ENCODE assay signal across 11 mouse cellular contexts in genomic region chr8:123104046-123104767, GRCm38 (mm10). TPM values are rescaled to one million over a fixed set of nuclear protein-coding genes. Genes with fewer than 3 reads are reported as not detected.
A peak's percentile ranks its signal among the peaks of the same experiment; 100 is the strongest.
DNase-seq lines count a peak whose midpoint lies in the region; ATAC-seq and TF ChIP-seq lines count a peak whose summit lies in the region.
"Had no signal": no experiment of that assay in that cellular context is flagged by ENCODE, and none has a peak within 500 bp of the region (broad histone marks: within the 10 kb centered on the region; RNA-seq: fewer than 3 reads in every experiment).

No protein-coding gene starts in this region.

- TF ChIP-seq POLR2A in MEL (IDR thresholded peaks at IDR 0.05; ENCODE audit: control insufficient read depth in 1 of 2, insufficient read depth in 1 of 2, low read depth in 1 of 2, low read length in 2 of 2, poor library complexity in 1 of 2), result peak in 1 of 2 experiments; percentile 18; a peak in 1 of 4 replicates

- H3K9me3 ChIP-seq in heart, embryonic 13.5 days, result no peaks in the 10 kb centered on the region
- no peaks in the 10 kb centered on the region for H3K9me3 ChIP-seq in MEL (replicated peaks; ENCODE audit: insufficient read depth, low read length)
- H3K9me3 ChIP-seq in hindbrain, embryonic 12.5 days (replicated peaks), result no peaks in the 10 kb centered on the region
- no peaks in the 10 kb centered on the region for H3K9me3 ChIP-seq in midbrain, embryonic 10.5 days (replicated peaks)

- peak overlapping the region; percentile 90 for H3K4me2 ChIP-seq in heart, embryonic 13.5 days
- peak overlapping the region; percentile 96 for H3K4me2 ChIP-seq in hindbrain, embryonic 12.5 days (replicated peaks)

- H3K27me3 ChIP-seq in heart, embryonic 13.5 days (replicated peaks), result no peaks in the 10 kb centered on the region
- no peaks in the 10 kb centered on the region for H3K27me3 ChIP-seq in MEL (ENCODE audit: control insufficient read depth in 1 of 2, insufficient read depth in 2 of 2, low read length in 2 of 2)
- no peaks in the 10 kb centered on the region for H3K27me3 ChIP-seq in hindbrain, embryonic 12.5 days
- H3K27me3 ChIP-seq in midbrain, embryonic 10.5 days (ENCODE audit: low read depth, poor library complexity, severe bottlenecking), result no peaks in the 10 kb centered on the region

- H3K9ac ChIP-seq in heart, embryonic 13.5 days, result peak overlapping the region; percentile 93
- H3K9ac ChIP-seq in MEL (ENCODE audit: control insufficient read depth, low read depth, low read length, poor library complexity, severe bottlenecking), result peak overlapping the region; percentile 92
- H3K9ac ChIP-seq in hindbrain, embryonic 12.5 days, result peak overlapping the region; percentile 98

- intact Hi-C loops in heart, postnatal 10 days (cut with DNase I), result loop anchor here (5.0 kb wide), 1 partner anchor 62 kb away; the partner anchor contains the start of gene Ankrd11

- WGBS in heart, embryonic 13.5 days, result 80% methylated on average over 6 of the region's 6 CpGs
- WGBS in hindbrain, embryonic 12.5 days, result 90% methylated on average over 6 of the region's 6 CpGs
- whole genome bisulfite sequencing in midbrain, embryonic 10.5 days, result 94% methylated on average over 6 of the region's 6 CpGs

- TF ChIP-seq CTCF in MEL (IDR thresholded peaks at IDR 0.05 in 2 of 3, conservative IDR thresholded peaks at IDR 0.05 in 1 of 3; ENCODE audit: control insufficient read depth in 1 of 3, insufficient read depth in 1 of 3, low read depth in 2 of 3, low read length in 3 of 3, poor library complexity in 1 of 3, severe bottlenecking in 1 of 3), result no peak

- H3K36me3 ChIP-seq in heart, embryonic 13.5 days, result peaks cover 31% of the 10 kb centered on the region
- H3K36me3 ChIP-seq in MEL (ENCODE audit: control insufficient read depth in 1 of 2, insufficient read depth in 2 of 2, low read length in 2 of 2), result peaks cover 13 to 15% of the 10 kb centered on the region in 2 experiments
- H3K36me3 ChIP-seq in hindbrain, embryonic 12.5 days, result peaks cover 24% of the 10 kb centered on the region
- peaks cover 34% of the 10 kb centered on the region for H3K36me3 ChIP-seq in midbrain, embryonic 10.5 days

- H3K79me2 ChIP-seq in MEL (ENCODE audit: control insufficient read depth, insufficient read depth, low read length, poor library complexity), result peaks cover 26% of the 10 kb centered on the region

- TF ChIP-seq EP300 in MEL (IDR thresholded peaks at IDR 0.05; ENCODE audit: low read depth in 1 of 2, low read length in 2 of 2), result no peak

- no peak for DNase-seq in heart, postnatal 10 days
- DNase-seq in MEL (ENCODE audit: low read depth, low spot score), result peak; percentile 50
- no peak for DNase-seq in midbrain, embryonic 10.5 days (ENCODE audit: low spot score)
- no peak for DNase-seq in left cerebral cortex, adult 9 months (ENCODE audit: low spot score in 2 of 2)
- no peak for DNase-seq in retina, embryonic 14.5 days (ENCODE audit: low spot score)
- DNase-seq: cerebellum, postnatal 14 days; kidney, postnatal 14 days; right cerebral cortex, postnatal 25 days had no signal

- H3K4me3 ChIP-seq in heart, embryonic 13.5 days, result peak overlapping the region; percentile 84
- H3K4me3 ChIP-seq in MEL (ENCODE audit: control insufficient read depth in 1 of 2, insufficient read depth in 1 of 2, low read depth in 2 of 2, low read length in 2 of 2), result peak overlapping the region; percentile 74 to 81
- peak overlapping the region; percentile 82 for H3K4me3 ChIP-seq in hindbrain, embryonic 12.5 days
- peak overlapping the region; percentile 96 for H3K4me3 ChIP-seq in midbrain, embryonic 10.5 days

- peak overlapping the region; percentile 89 for H3K27ac ChIP-seq in heart, embryonic 13.5 days (replicated peaks)
- peak overlapping the region; percentile 72 for H3K27ac ChIP-seq in MEL (ENCODE audit: control insufficient read depth, low read depth, low read length)
- H3K27ac ChIP-seq in hindbrain, embryonic 12.5 days, result no peak overlapping the region; the same call in 1 of the 2 replicates
- H3K27ac ChIP-seq in midbrain, embryonic 10.5 days (replicated peaks), result no peak overlapping the region

- H3K4me1 ChIP-seq in heart, embryonic 13.5 days, result peaks cover 15% of the 10 kb centered on the region
- H3K4me1 ChIP-seq in MEL (ENCODE audit: control insufficient read depth in 1 of 2, insufficient read depth in 2 of 2, low read length in 2 of 2), result peaks cover 0 to 8% of the 10 kb centered on the region in 2 experiments; a peak in 1 of 4 replicates
- H3K4me1 ChIP-seq in hindbrain, embryonic 12.5 days, result peaks cover 14% of the 10 kb centered on the region
- peaks cover 18% of the 10 kb centered on the region for H3K4me1 ChIP-seq in midbrain, embryonic 10.5 days

- ATAC-seq in heart, embryonic 13.5 days (ENCODE audit: extremely low read depth, insufficient number of reproducible peaks, low FRiP score, low TSS enrichment), result no peak
- ATAC-seq in hindbrain, embryonic 12.5 days (ENCODE audit: low FRiP score), result no peak
- ATAC-seq in inflammation-experienced regulatory T-cells, adult 6 months, result no peak

- no peak for TF ChIP-seq RAD21 in MEL (IDR thresholded peaks at IDR 0.05; ENCODE audit: low read depth, low read length)

TF ChIP-seq in MEL, 35 proteins besides CTCF, POLR2A, EP300 and RAD21:
- 0 out of 2 replicates have a peak, but pooled peaks have one; percentile 10 for TF ChIP-seq CHD1 (IDR thresholded peaks at IDR 0.05; ENCODE audit: low read depth, low read length)
- no peak for TF ChIP-seq POLR2AphosphoS2 (IDR thresholded peaks at IDR 0.05; ENCODE audit: low read length)
TF ChIP-seq in MEL: peak in this region for 1.

RNA-seq across cellular contexts. Expression of gene Rpl13, which starts 2.1 kb away (rescaled TPM):
- polyA plus RNA-seq in heart, embryonic 13.5 days (2015; fragmentation: Nextera tagmentation; extraction: Ambion mirVana), result 938 and 957 TPM in 2 replicates
- total RNA-seq in heart, postnatal 10 days (2021), result 100 to 1,000 TPM; 536 to 545 TPM
- total RNA-seq in MEL (2012; rRNA removed), result 2,918 and 3,113 TPM in 2 replicates
- polyA plus RNA-seq in MEL (2012; ENCODE audit: insufficient read depth in 1 of 2, insufficient read length in 2 of 2, low read depth in 1 of 2, low replicate concordance in 2 of 2, missing spikeins in 1 of 2), result 1,000 to 10,000 TPM in 1 of 2 experiments, not detected in 1; 1,306 TPM
- polyA plus RNA-seq in hindbrain, embryonic 12.5 days (2016; fragmentation: Nextera tagmentation; extraction: Ambion mirVana), result 1,018 and 1,026 TPM in 2 replicates
- polyA plus RNA-seq in midbrain, embryonic 10.5 days (2016; fragmentation: Nextera tagmentation; extraction: Ambion mirVana), result 1,200 and 1,392 TPM in 2 replicates
- polyA plus RNA-seq in inflammation-experienced regulatory T-cells, adult 6 months (2017; shearing (Covaris generic)), result 1,000 to 10,000 TPM; 1,514 to 2,679 (median 2,672) TPM

RNA-seq across cellular contexts. Expression of gene Cpne7, which starts 13.0 kb away (rescaled TPM):
- 0.19 and 0.24 TPM in 2 replicates for polyA plus RNA-seq in heart, embryonic 13.5 days (2015; fragmentation: Nextera tagmentation; extraction: Ambion mirVana)
- 1 to 10 TPM in 1 of 2 experiments, under 1 TPM in 1; 0.64 to 1.3 TPM for total RNA-seq in heart, postnatal 10 days (2021)
- 2.2 and 3.5 TPM in 2 replicates for total RNA-seq in MEL (2012; rRNA removed)
- polyA plus RNA-seq in MEL (2012; ENCODE audit: insufficient read depth in 1 of 2, insufficient read length in 2 of 2, low read depth in 1 of 2, low replicate concordance in 2 of 2, missing spikeins in 1 of 2), result 1 to 10 TPM in 1 of 2 experiments, not detected in 1; 4.5 TPM
- polyA plus RNA-seq in hindbrain, embryonic 12.5 days (2016; fragmentation: Nextera tagmentation; extraction: Ambion mirVana), result 0.15 and 0.35 TPM in 2 replicates
- polyA plus RNA-seq in midbrain, embryonic 10.5 days (2016; fragmentation: Nextera tagmentation; extraction: Ambion mirVana), result 0.32 and 0.39 TPM in 2 replicates
- polyA plus RNA-seq in inflammation-experienced regulatory T-cells, adult 6 months (2017; shearing (Covaris generic)), result 10 to 100 TPM in 1 of 3 experiments, 1 to 10 TPM in 2; 1.2 to 13.6 (median 6.6) TPM

RNA-seq across cellular contexts. Expression of gene Spg7, which starts 41.5 kb away (rescaled TPM):
- 62.2 and 62.7 TPM in 2 replicates for polyA plus RNA-seq in heart, embryonic 13.5 days (2015; fragmentation: Nextera tagmentation; extraction: Ambion mirVana)
- 10 to 100 TPM; 72.8 to 80.3 TPM for total RNA-seq in heart, postnatal 10 days (2021)
- 28.9 and 32.0 TPM in 2 replicates for total RNA-seq in MEL (2012; rRNA removed)
- 10 to 100 TPM in 1 of 2 experiments, not detected in 1; 36.0 TPM for polyA plus RNA-seq in MEL (2012; ENCODE audit: insufficient read depth in 1 of 2, insufficient read length in 2 of 2, low read depth in 1 of 2, low replicate concordance in 2 of 2, missing spikeins in 1 of 2)
- polyA plus RNA-seq in hindbrain, embryonic 12.5 days (2016; fragmentation: Nextera tagmentation; extraction: Ambion mirVana), result 62.6 and 63.9 TPM in 2 replicates
- 49.5 and 50.9 TPM in 2 replicates for polyA plus RNA-seq in midbrain, embryonic 10.5 days (2016; fragmentation: Nextera tagmentation; extraction: Ambion mirVana)
- polyA plus RNA-seq in inflammation-experienced regulatory T-cells, adult 6 months (2017; shearing (Covaris generic)), result 10 to 100 TPM; 16.5 to 35.2 (median 19.0) TPM

RNA-seq across cellular contexts. Expression of gene Sult5a1, which starts 53.9 kb away (rescaled TPM):
- 4.0 and 7.5 TPM in 2 replicates for polyA plus RNA-seq in heart, embryonic 13.5 days (2015; fragmentation: Nextera tagmentation; extraction: Ambion mirVana)
- total RNA-seq in heart, postnatal 10 days (2021), result 1 to 10 TPM; 1.3 to 2.3 TPM
- 0.15 TPM in 1 of 2 replicates, not detected in the other for total RNA-seq in MEL (2012; rRNA removed)
- not detected for polyA plus RNA-seq in MEL (2012; ENCODE audit: insufficient read depth in 1 of 2, insufficient read length in 2 of 2, low read depth in 1 of 2, low replicate concordance in 2 of 2, missing spikeins in 1 of 2)
- polyA plus RNA-seq in hindbrain, embryonic 12.5 days (2016; fragmentation: Nextera tagmentation; extraction: Ambion mirVana), result 8.1 and 9.7 TPM in 2 replicates
- polyA plus RNA-seq in midbrain, embryonic 10.5 days (2016; fragmentation: Nextera tagmentation; extraction: Ambion mirVana), result 3.6 and 3.8 TPM in 2 replicates
- polyA plus RNA-seq in inflammation-experienced regulatory T-cells, adult 6 months (2017; shearing (Covaris generic)), result under 1 TPM in 1 of 3 experiments, not detected in 2; 0.20 TPM

Comparison
In these comparisons a context has a peak if more than half of its experiments do, and no peak if none do; other contexts are left out.
1. H3K27ac ChIP-seq: peak in heart, embryonic 13.5 days (single experiment) and MEL (single experiment); none in hindbrain, embryonic 12.5 days (single experiment) and midbrain, embryonic 10.5 days (single experiment).
2. Peak in every context shown above with its lines, with median percentiles within 50 percentile points of each other: H3K4me3 ChIP-seq and H3K9ac ChIP-seq.